Mouse (Mus musculus): ENCODE measurements at regions not wholly inside any gene's neighbourhood (a gene's known extent, or its start where the extent isn't known, plus 50 kb on each side); places are given as distances from the start of the nearest gene placed in this dataset.

- H3K4me2 ChIP-seq (ENCODE audit: low read depth, low read length) = no peak overlapping the region
- H3K27me3 ChIP-seq (ENCODE audit: control insufficient read depth, insufficient read depth, low read length) = no peaks in the 10 kb centered on the region
- H3K9me3 ChIP-seq (replicated peaks; ENCODE audit: control insufficient read depth, low read length) = no peaks in the 10 kb centered on the region
- 82% methylated on average over 1 of the region's 1 CpGs for WGBS
- TF ChIP-seq EP300 (IDR thresholded peaks at IDR 0.05; ENCODE audit: low read depth) = no peak
- TF ChIP-seq CTCF (IDR thresholded peaks at IDR 0.05; ENCODE audit: low read depth) = no peak
- no peaks in the 10 kb centered on the region for H3K4me1 ChIP-seq (ENCODE audit: control insufficient read depth, insufficient read depth)
- H3K36me3 ChIP-seq (replicated peaks; ENCODE audit: control insufficient read depth, insufficient read depth, low read length) = no peaks in the 10 kb centered on the region
- no peak for ATAC-seq (ENCODE audit: insufficient read depth, low read depth)
- no peak overlapping the region for H3K4me3 ChIP-seq (ENCODE audit: low read depth, low read length)
- no peak overlapping the region for H3K27ac ChIP-seq (ENCODE audit: low read depth)
- no peak for DNase-seq (ENCODE audit: low spot score)
- no peak overlapping the region for H3K9ac ChIP-seq (replicated peaks; ENCODE audit: low read depth, low read length)
Measured at GRCm38 (mm10) chr3:19848736-19849269, 108.1 kb upstream of the Cp start.

GRCm38 (mm10) chr3:19882623-19883022 is 74.2 kb upstream of the Cp start:
- TF ChIP-seq EP300 (IDR thresholded peaks at IDR 0.05; ENCODE audit: low read depth) (no peak), CTCF (IDR thresholded peaks at IDR 0.05; ENCODE audit: low read depth) (no peak)
- Histone ChIP-seq H3K4me1 (ENCODE audit: control insufficient read depth, insufficient read depth) (no peaks in the 10 kb centered on the region), H3K4me3 (ENCODE audit: low read depth, low read length) (no peak overlapping the region), H3K36me3 (replicated peaks; ENCODE audit: control insufficient read depth, insufficient read depth, low read length) (no peaks in the 10 kb centered on the region), H3K27me3 (ENCODE audit: control insufficient read depth, insufficient read depth, low read length) (no peaks in the 10 kb centered on the region), H3K9ac (replicated peaks; ENCODE audit: low read depth, low read length) (no peak overlapping the region), H3K9me3 (replicated peaks; ENCODE audit: control insufficient read depth, low read length) (no peaks in the 10 kb centered on the region), H3K27ac (ENCODE audit: low read depth) (no peak overlapping the region), H3K4me2 (ENCODE audit: low read depth, low read length) (no peak overlapping the region)
- 58% methylated on average over 2 of the region's 2 CpGs for WGBS
- DNase-seq (ENCODE audit: low spot score) = no peak
- ATAC-seq (ENCODE audit: insufficient read depth, low read depth) = no peak

- Histone ChIP-seq H3K27me3 (ENCODE audit: control insufficient read depth, insufficient read depth, low read length) (no peaks in the 10 kb centered on the region), H3K9me3 (replicated peaks; ENCODE audit: control insufficient read depth, low read length) (no peaks in the 10 kb centered on the region), H3K4me2 (ENCODE audit: low read depth, low read length) (no peak overlapping the region), H3K4me3 (ENCODE audit: low read depth, low read length) (no peak overlapping the region), H3K27ac (ENCODE audit: low read depth) (no peak overlapping the region), H3K4me1 (ENCODE audit: control insufficient read depth, insufficient read depth) (no peaks in the 10 kb centered on the region), H3K36me3 (replicated peaks; ENCODE audit: control insufficient read depth, insufficient read depth, low read length) (no peaks in the 10 kb centered on the region), H3K9ac (replicated peaks; ENCODE audit: low read depth, low read length) (no peak overlapping the region)
- DNase-seq (ENCODE audit: low spot score) = no peak
- TF ChIP-seq CTCF (IDR thresholded peaks at IDR 0.05; ENCODE audit: low read depth) (peak; percentile 39), EP300 (IDR thresholded peaks at IDR 0.05; ENCODE audit: low read depth) (no peak)
- ATAC-seq (ENCODE audit: insufficient read depth, low read depth) = no peak
Measured at GRCm38 (mm10) chr3:19888405-19888804, 68.4 kb upstream of the Cp start.

GRCm38 (mm10) chr3:19894258-19894629 is 62.6 kb upstream of the Cp start:
- Histone ChIP-seq H3K9ac (replicated peaks; ENCODE audit: low read depth, low read length) (no peak overlapping the region), H3K27ac (ENCODE audit: low read depth) (no peak overlapping the region), H3K4me2 (ENCODE audit: low read depth, low read length) (peak overlapping the region; percentile 59), H3K9me3 (replicated peaks; ENCODE audit: control insufficient read depth, low read length) (no peaks in the 10 kb centered on the region), H3K4me1 (ENCODE audit: control insufficient read depth, insufficient read depth) (peaks cover 18% of the 10 kb centered on the region; the same call in 1 of the 2 replicates), H3K4me3 (ENCODE audit: low read depth, low read length) (peak overlapping the region; percentile 66), H3K27me3 (ENCODE audit: control insufficient read depth, insufficient read depth, low read length) (no peaks in the 10 kb centered on the region), H3K36me3 (replicated peaks; ENCODE audit: control insufficient read depth, insufficient read depth, low read length) (0 out of 2 replicates have a peak, but pooled peaks cover 4% of the 10 kb centered on the region)
- 2% methylated on average over 10 of the region's 10 CpGs for WGBS
- DNase-seq (ENCODE audit: low spot score) = no peak
- no peak for TF ChIP-seq CTCF (IDR thresholded peaks at IDR 0.05; ENCODE audit: low read depth)
- no peak for TF ChIP-seq EP300 (IDR thresholded peaks at IDR 0.05; ENCODE audit: low read depth)
- peak; percentile 28 for ATAC-seq (ENCODE audit: insufficient read depth, low read depth)

- H3K27ac ChIP-seq (ENCODE audit: low read depth) = peak overlapping the region; percentile 76
- ATAC-seq (ENCODE audit: insufficient read depth, low read depth) = peak; percentile 98
- under 1% methylated on average over 65 of the region's 68 CpGs for WGBS
- H3K4me3 ChIP-seq (ENCODE audit: low read depth, low read length) = peak overlapping the region; percentile 66
- H3K36me3 ChIP-seq (replicated peaks; ENCODE audit: control insufficient read depth, insufficient read depth, low read length) = 0 out of 2 replicates have a peak, but pooled peaks cover 4% of the 10 kb centered on the region
- H3K9me3 ChIP-seq (replicated peaks; ENCODE audit: control insufficient read depth, low read length) = no peaks in the 10 kb centered on the region
- no peaks in the 10 kb centered on the region for H3K27me3 ChIP-seq (ENCODE audit: control insufficient read depth, insufficient read depth, low read length)
- TF ChIP-seq EP300 (IDR thresholded peaks at IDR 0.05; ENCODE audit: low read depth) (peak; percentile 73; the same call in 1 of the 2 replicates), CTCF (IDR thresholded peaks at IDR 0.05; ENCODE audit: low read depth) (peak; percentile 84)
- peak overlapping the region; percentile 60 for H3K9ac ChIP-seq (replicated peaks; ENCODE audit: low read depth, low read length)
- peak; percentile 98 for DNase-seq (ENCODE audit: low spot score)
- H3K4me1 ChIP-seq (ENCODE audit: control insufficient read depth, insufficient read depth) = peaks cover 18% of the 10 kb centered on the region; the same call in 1 of the 2 replicates
- peak overlapping the region; percentile 84 for H3K4me2 ChIP-seq (ENCODE audit: low read depth, low read length)
Measured at GRCm38 (mm10) chr3:19894630-19895578, 62.0 kb upstream of the Cp start.
